Mouse (Mus musculus) liver, postnatal 0 days (tissue): ENCODE results near the gene Myadm. TPM values are rescaled to one million over a fixed set of nuclear protein-coding genes. Genes with fewer than 3 reads are reported as not detected.

Source experiments
- ATAC-seq: fragments of 200-750 bp; cut with Nextera tagmentation; 2 replicates; pipeline ENCODE4 v1.8.0; 2017; ENCODE audit warnings: mild to moderate bottlenecking, moderate library complexity
- DNase-seq: peaks from one replicate; pipeline ENCODE4 v3.0.0-alpha.2; 2016
- H3K27ac ChIP-seq: fragments of 300-500 bp; sonication (generic); 2 replicates; pipeline ENCODE4 v1.5.1; 2014; ENCODE audit warnings: antibody characterized with exemption, moderate library complexity, mild to moderate bottlenecking, low read depth
- H3K27me3 ChIP-seq: fragments of 300-500 bp; sonication (generic); 2 replicates; pipeline ENCODE4 v1.6.1; 2014; ENCODE audit warnings: low read length, control low read depth, mixed read lengths; ENCODE audit not compliant: insufficient read depth
- H3K36me3 ChIP-seq: fragments of 300-500 bp; sonication (generic); replicated peaks from 2 replicates; pipeline ENCODE4 v1.6.1; 2014; ENCODE audit warnings: mild to moderate bottlenecking, control low read depth, low read length, moderate library complexity, mixed read lengths; ENCODE audit not compliant: insufficient read depth
- H3K4me1 ChIP-seq: fragments of 300-500 bp; sonication (generic); 2 replicates; pipeline ENCODE4 v1.6.1; 2014; ENCODE audit warnings: antibody characterized with exemption, mild to moderate bottlenecking, control low read depth; ENCODE audit not compliant: insufficient read depth
- H3K4me2 ChIP-seq: fragments of 300-500 bp; sonication (generic); 2 replicates; pipeline ENCODE4 v1.6.1; 2014; ENCODE audit warnings: low read depth, mild to moderate bottlenecking, low read length, moderate library complexity, mixed read lengths
- H3K4me3 ChIP-seq: fragments of 300-500 bp; sonication (generic); 2 replicates; pipeline ENCODE4 v1.5.1; 2014; ENCODE audit warnings: low read depth, low read length
- H3K9ac ChIP-seq: fragments of 300-500 bp; sonication (generic); replicated peaks from 2 replicates; pipeline ENCODE4 v1.6.1; 2014; ENCODE audit warnings: mild to moderate bottlenecking, moderate library complexity
- H3K9me3 ChIP-seq: fragments of 300-500 bp; sonication (generic); 2 replicates; pipeline ENCODE4 v1.6.1; 2016; ENCODE audit warnings: mild to moderate bottlenecking, control low read depth, low read length, mixed read lengths
- CTCF ChIP-seq: sonication (generic); IDR thresholded peaks from 2 replicates; pipeline ENCODE4 v1.5.1; 2016; ENCODE audit warnings: antibody characterized with exemption, low read depth
- EP300 ChIP-seq: IDR thresholded peaks from 2 replicates; pipeline ENCODE4 v1.6.1; 2016; ENCODE audit warnings: antibody characterized with exemption, low read depth, mild to moderate bottlenecking
- WGBS: fragments of 180-500 bp; shearing (Covaris S2); extraction: QIAGEN DNeasy Blood & Tissue Kit; methylation state at CpG from one replicate; pipeline ENCODE4 v1.1.7; 2014; ENCODE audit not compliant: insufficient replicate concordance; 5-methylcytosine and 5-hydroxymethylcytosine counted together
- polyA plus RNA-seq: library from polyadenylated mRNA; unstranded; fragments of >200 nt; fragmentation: Nextera tagmentation; extraction: Ambion mirVana; gene quantifications from 2 replicates; pipeline ENCODE4 v1.2.1, GENCODE M21; 2015

Myadm gene
- polyA plus RNA-seq, 1 experiment from 2014 or later: 38.6 TPM

DNA sequence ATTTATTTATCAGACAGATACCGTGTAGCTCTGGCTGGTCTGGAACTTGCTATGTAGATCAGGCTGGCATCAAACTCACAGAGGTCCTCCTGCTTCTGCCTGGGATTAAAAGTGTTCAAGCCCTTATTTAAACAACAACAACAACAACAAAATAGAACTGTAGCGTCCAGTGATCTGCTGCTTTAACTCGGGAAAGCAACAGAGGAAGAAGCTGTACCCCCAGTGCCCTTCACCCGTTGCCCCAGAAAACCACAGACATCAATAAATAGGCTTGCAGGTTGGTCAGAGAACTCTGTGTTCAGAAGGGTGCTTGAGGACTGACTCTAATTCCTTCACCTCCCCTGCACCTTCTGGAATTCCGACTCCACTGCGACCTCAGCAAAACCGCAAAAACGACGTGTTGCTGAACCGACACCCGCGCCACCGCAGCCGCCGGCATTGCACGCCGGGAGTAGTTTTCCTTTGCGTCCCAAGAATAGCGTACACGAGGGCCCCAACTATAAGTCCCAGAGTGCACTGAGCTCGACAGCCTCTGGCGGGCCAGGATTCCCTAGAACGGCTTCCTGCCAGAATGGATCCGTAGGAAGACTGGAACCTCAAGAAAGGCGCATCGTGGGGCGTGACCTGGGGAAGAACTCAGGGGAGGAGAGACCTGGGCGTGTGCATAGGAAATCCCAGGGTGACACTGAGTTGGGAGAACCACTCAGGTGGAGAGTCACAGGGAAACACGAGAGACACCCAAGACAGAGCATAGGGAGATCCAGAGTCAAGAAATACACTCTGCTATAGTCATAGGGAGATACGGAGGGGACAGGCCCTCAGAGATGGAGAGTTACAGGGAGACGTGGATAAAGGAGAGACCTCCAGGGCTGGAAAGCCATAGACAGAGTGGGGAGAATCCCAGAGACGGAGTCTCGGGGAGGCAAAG lies 13.0 kb downstream of the Myadm start:
- 2% methylated on average over 33 of the region's 33 CpGs for WGBS
- peaks cover 36% of the 10 kb centered on the region for H3K4me1 ChIP-seq
- DNase-seq (peak; percentile 54), ATAC-seq (peak; percentile 31)
- peak overlapping the region; percentile 64 for H3K4me2 ChIP-seq
- H3K4me3 ChIP-seq: peak overlapping the region; percentile 36
- 0 out of 2 replicates have a peak overlapping the region, but pooled peaks have one; percentile 5 for H3K27ac ChIP-seq
- TF ChIP-seq EP300 (no peak), CTCF (no peak)
- peak overlapping the region; percentile 41 for H3K9ac ChIP-seq
- H3K27me3 ChIP-seq: peaks cover 29% of the 10 kb centered on the region
- peaks cover 12% of the 10 kb centered on the region for H3K36me3 ChIP-seq
- no peaks in the 10 kb centered on the region for H3K9me3 ChIP-seq

GRCm38 (mm10) chr7:3302556-3303275 lies 13.8 kb downstream of the Myadm start:
- Histone ChIP-seq H3K4me1 (peaks cover 28% of the 10 kb centered on the region), H3K27ac (0 out of 2 replicates have a peak overlapping the region, but pooled peaks have one; percentile 5), H3K4me2 (peak overlapping the region; percentile 64), H3K36me3 (peaks cover 8% of the 10 kb centered on the region), H3K4me3 (peak overlapping the region; percentile 36), H3K27me3 (peaks cover 32% of the 10 kb centered on the region), H3K9me3 (no peaks in the 10 kb centered on the region), H3K9ac (peak overlapping the region; percentile 41)
- WGBS: 4% methylated on average over 16 of the region's 16 CpGs
- DNase-seq (no peak), ATAC-seq (peak; percentile 26; the same call in 1 of the 2 replicates)
- TF ChIP-seq CTCF (peak; percentile 75), EP300 (no peak)

GRCm38 (mm10) chr7:3303276-3303781 lies 14.4 kb downstream of the Myadm start:
- 3% methylated on average over 20 of the region's 29 CpGs for WGBS
- Histone ChIP-seq H3K9me3 (no peaks in the 10 kb centered on the region), H3K27ac (no peak overlapping the region), H3K4me3 (peak overlapping the region; percentile 36), H3K36me3 (peaks cover 5% of the 10 kb centered on the region; the same call in 1 of the 2 replicates), H3K27me3 (peaks cover 32% of the 10 kb centered on the region), H3K4me1 (peaks cover 28% of the 10 kb centered on the region), H3K4me2 (peak overlapping the region; percentile 64), H3K9ac (0 out of 2 replicates have a peak overlapping the region, but pooled peaks have one; percentile 34)
- peak; percentile 9; the same call in 1 of the 2 replicates for ATAC-seq
- DNase-seq: peak; percentile 64
- TF ChIP-seq CTCF: no peak
- no peak for TF ChIP-seq EP300

GRCm38 (mm10) chr7:3303789-3304188 lies 14.9 kb downstream of the Myadm start:
- Histone ChIP-seq H3K4me3 (peak overlapping the region; percentile 36), H3K27ac (no peak overlapping the region), H3K4me2 (peak overlapping the region; percentile 64), H3K4me1 (peaks cover 27% of the 10 kb centered on the region), H3K9ac (0 out of 2 replicates have a peak overlapping the region, but pooled peaks have one; percentile 34), H3K9me3 (no peaks in the 10 kb centered on the region), H3K27me3 (peaks cover 32% of the 10 kb centered on the region), H3K36me3 (peaks cover 3% of the 10 kb centered on the region; the same call in 1 of the 2 replicates)
- WGBS: 8% methylated on average over 12 of the region's 12 CpGs
- DNase-seq: no peak
- TF ChIP-seq CTCF: no peak
- TF ChIP-seq EP300: no peak
- ATAC-seq: no peak

- 9% methylated on average over 10 of the region's 10 CpGs for WGBS
Observed at GRCm38 (mm10) chr7:3304298-3304697, 15.4 kb downstream of the Myadm start.

More at GRCm38 (mm10) chr7:3304298-3304697, 15.4 kb downstream of the Myadm start:
- Histone ChIP-seq H3K27me3 (peaks cover 32% of the 10 kb centered on the region), H3K27ac (no peak overlapping the region), H3K9ac (no peak overlapping the region), H3K36me3 (no peaks in the 10 kb centered on the region; the same call in 1 of the 2 replicates), H3K4me3 (no peak overlapping the region), H3K4me2 (peak overlapping the region; percentile 64; the same call in 1 of the 2 replicates), H3K4me1 (peaks cover 25% of the 10 kb centered on the region), H3K9me3 (no peaks in the 10 kb centered on the region)
- no peak for ATAC-seq
- peak; percentile 55 for DNase-seq
- TF ChIP-seq EP300: no peak
- no peak for TF ChIP-seq CTCF
